25 mouse cellular contexts compared by ENCODE assay signal in genomic region chr3:74787741-74788140, GRCm38 (mm10).
DNase-seq lines count a peak whose midpoint lies in the region; ATAC-seq and TF ChIP-seq lines count a peak whose summit lies in the region.
"Had no signal": no experiment of that assay in that cellular context is flagged by ENCODE, and none has a peak within 500 bp of the region (broad histone marks: within the 10 kb centered on the region; RNA-seq: fewer than 3 reads in every experiment).

No protein-coding gene starts in this region.

- no peak overlapping the region for H3K4me3 ChIP-seq in hindbrain, postnatal 0 days (ENCODE audit: low read length)
- no peak overlapping the region for H3K4me3 ChIP-seq in hindbrain, embryonic 14.5 days (replicated peaks; ENCODE audit: low read length)
- no peak overlapping the region for H3K4me3 ChIP-seq in midbrain, postnatal 0 days (ENCODE audit: low read depth, low read length)
- no peak overlapping the region for H3K4me3 ChIP-seq in midbrain, embryonic 13.5 days (replicated peaks)
- H3K4me3 ChIP-seq: embryonic facial prominence, embryonic 12.5 days; forebrain, embryonic 12.5 days; heart, embryonic 10.5 days; hindbrain, embryonic 13.5 days had no signal

- H3K9me3 ChIP-seq in hindbrain, postnatal 0 days (ENCODE audit: low read length), result no peaks in the 10 kb centered on the region
- H3K9me3 ChIP-seq in hindbrain, embryonic 14.5 days (ENCODE audit: control insufficient read depth, low read length), result no peaks in the 10 kb centered on the region
- H3K9me3 ChIP-seq in midbrain, postnatal 0 days (ENCODE audit: low read length), result no peaks in the 10 kb centered on the region
- H3K9me3 ChIP-seq in midbrain, embryonic 13.5 days, result no peaks in the 10 kb centered on the region
- H3K9me3 ChIP-seq: embryonic facial prominence, embryonic 12.5 days; forebrain, embryonic 12.5 days; heart, embryonic 10.5 days; hindbrain, embryonic 13.5 days had no signal

- no peak overlapping the region for H3K4me2 ChIP-seq in hindbrain, postnatal 0 days (ENCODE audit: low read depth, low read length)
- no peak overlapping the region for H3K4me2 ChIP-seq in hindbrain, embryonic 14.5 days (replicated peaks)
- no peak overlapping the region for H3K4me2 ChIP-seq in midbrain, postnatal 0 days (ENCODE audit: low read depth, low read length, poor library complexity, severe bottlenecking)
- no peak overlapping the region for H3K4me2 ChIP-seq in midbrain, embryonic 13.5 days (replicated peaks)
- H3K4me2 ChIP-seq: embryonic facial prominence, embryonic 12.5 days; forebrain, embryonic 12.5 days; hindbrain, embryonic 13.5 days had no signal

- no peak overlapping the region for H3K9ac ChIP-seq in hindbrain, postnatal 0 days (replicated peaks; ENCODE audit: low read length)
- no peak overlapping the region for H3K9ac ChIP-seq in hindbrain, embryonic 14.5 days
- no peak overlapping the region for H3K9ac ChIP-seq in midbrain, postnatal 0 days (replicated peaks; ENCODE audit: low read length, poor library complexity, severe bottlenecking)
- no peak overlapping the region for H3K9ac ChIP-seq in midbrain, embryonic 13.5 days (replicated peaks)
- H3K9ac ChIP-seq: embryonic facial prominence, embryonic 12.5 days; forebrain, embryonic 12.5 days; hindbrain, embryonic 13.5 days had no signal

- H3K27ac ChIP-seq in hindbrain, postnatal 0 days, result no peak overlapping the region
- no peak overlapping the region for H3K27ac ChIP-seq in hindbrain, embryonic 14.5 days
- no peak overlapping the region for H3K27ac ChIP-seq in midbrain, postnatal 0 days (ENCODE audit: low read depth, low read length)
- H3K27ac ChIP-seq in midbrain, embryonic 13.5 days, result no peak overlapping the region
- H3K27ac ChIP-seq: embryonic facial prominence, embryonic 12.5 days; forebrain, embryonic 12.5 days; heart, embryonic 10.5 days; hindbrain, embryonic 13.5 days had no signal

- WGBS in hindbrain, postnatal 0 days, result 58% methylated on average over 1 of the region's 1 CpGs
- WGBS in hindbrain, embryonic 14.5 days, result 86% methylated on average over 1 of the region's 1 CpGs
- WGBS in midbrain, postnatal 0 days, result 39% methylated on average over 1 of the region's 1 CpGs
- WGBS in midbrain, embryonic 13.5 days, result 65% methylated on average over 1 of the region's 1 CpGs

- ATAC-seq in hindbrain, postnatal 0 days, result 0 out of 2 replicates have a peak, but pooled peaks have one; percentile 27
- no peak for ATAC-seq in hindbrain, embryonic 14.5 days (ENCODE audit: low FRiP score)
- ATAC-seq in midbrain, postnatal 0 days (ENCODE audit: low FRiP score), result no peak
- no peak for ATAC-seq in midbrain, embryonic 13.5 days
- ATAC-seq: CD4-positive, CD25-positive, alpha-beta regulatory T cell, adult 4 months; forebrain, embryonic 16.5 days; inflammation-experienced regulatory T-cells, adult 6 months had no signal

- no peak for TF ChIP-seq CTCF in hindbrain, postnatal 0 days (IDR thresholded peaks at IDR 0.05; ENCODE audit: low read depth)
- no peak for TF ChIP-seq CTCF in midbrain, postnatal 0 days (IDR thresholded peaks at IDR 0.05)

- H3K36me3 ChIP-seq in hindbrain, postnatal 0 days (ENCODE audit: insufficient read depth, low read length), result no peaks in the 10 kb centered on the region
- no peaks in the 10 kb centered on the region for H3K36me3 ChIP-seq in hindbrain, embryonic 14.5 days (replicated peaks; ENCODE audit: control insufficient read depth, insufficient read depth)
- no peaks in the 10 kb centered on the region for H3K36me3 ChIP-seq in midbrain, postnatal 0 days (ENCODE audit: insufficient read depth, low read length)
- H3K36me3 ChIP-seq in midbrain, embryonic 13.5 days, result no peaks in the 10 kb centered on the region
- H3K36me3 ChIP-seq: embryonic facial prominence, embryonic 12.5 days; forebrain, embryonic 12.5 days; G1E; heart, embryonic 10.5 days; hindbrain, embryonic 13.5 days had no signal

- peak; percentile 41 to 54 for DNase-seq in cerebellum, postnatal 10 days
- DNase-seq in cerebellum, postnatal 36 days, result no peak
- DNase-seq in hindbrain, postnatal 0 days (ENCODE audit: low spot score), result peak; percentile 38
- DNase-seq in hindbrain, embryonic 14.5 days (ENCODE audit: low spot score), result no peak
- peak; percentile 43 for DNase-seq in midbrain, postnatal 0 days (ENCODE audit: low spot score)
- DNase-seq in kidney, adult 9 months, result no peak
- DNase-seq: adrenal gland, adult 8-10 months; adrenal gland, postnatal 36 days; B cell, adult 2 months; cerebellum, adult 11 months; cerebellum, adult 9-10 months; embryo, embryonic 11 days; gastrocnemius, postnatal 10 days; heart, adult 18-20 months; heart, postnatal 10 days; heart, postnatal 4 days had no signal

- H3K4me1 ChIP-seq in hindbrain, postnatal 0 days (ENCODE audit: insufficient read depth, low read length), result no peaks in the 10 kb centered on the region
- no peaks in the 10 kb centered on the region for H3K4me1 ChIP-seq in hindbrain, embryonic 14.5 days (replicated peaks; ENCODE audit: control insufficient read depth, insufficient read depth, low read length)
- H3K4me1 ChIP-seq in midbrain, postnatal 0 days (ENCODE audit: insufficient read depth, low read length), result no peaks in the 10 kb centered on the region
- H3K4me1 ChIP-seq in midbrain, embryonic 13.5 days (replicated peaks), result no peaks in the 10 kb centered on the region
- H3K4me1 ChIP-seq: embryonic facial prominence, embryonic 12.5 days; forebrain, embryonic 12.5 days; heart, embryonic 10.5 days; hindbrain, embryonic 13.5 days had no signal

- H3K27me3 ChIP-seq in hindbrain, postnatal 0 days (ENCODE audit: insufficient read depth, low read length), result no peaks in the 10 kb centered on the region
- no peaks in the 10 kb centered on the region for H3K27me3 ChIP-seq in hindbrain, embryonic 14.5 days (ENCODE audit: control insufficient read depth, insufficient read depth, low read length)
- H3K27me3 ChIP-seq in midbrain, postnatal 0 days (ENCODE audit: insufficient read depth, low read length), result no peaks in the 10 kb centered on the region
- H3K27me3 ChIP-seq in midbrain, embryonic 13.5 days, result no peaks in the 10 kb centered on the region
- H3K27me3 ChIP-seq: embryonic facial prominence, embryonic 12.5 days; forebrain, embryonic 12.5 days; hindbrain, embryonic 13.5 days had no signal

Comparison
In these comparisons a context has a peak if more than half of its experiments do, and no peak if none do; other contexts are left out.
1. DNase-seq: peak in cerebellum, postnatal 10 days (2 of 2), hindbrain, postnatal 0 days (single experiment) and midbrain, postnatal 0 days (single experiment); none in cerebellum, postnatal 36 days (0 of 2), hindbrain, embryonic 14.5 days (single experiment) and kidney, adult 9 months (single experiment).